Mouse (Mus musculus) adrenal gland, adult 18-20 months (tissue): ENCODE data around the gene Klra7. TPM values are rescaled to one million over a fixed set of nuclear protein-coding genes. Genes with fewer than 3 reads are reported as not detected.
"Not testable (repeated sequence)": the region's sequence is repeated elsewhere in the genome, so short reads cannot be mapped to it uniquely, and the experiment has no call there.

Source experiments
- DNase-seq, 2 experiments: peaks; one replicate each; pipeline ENCODE4 v3.0.0; 2021 to 2022; ENCODE audit warnings: low spot score in 2 of 2
- long read RNA-seq, 2 experiments: library from polyadenylated mRNA; stranded (forward); transcript quantifications; one replicate each; pipeline ENCODE4 v2.0.0; 2021
- total RNA-seq, 2 experiments: library from RNA; stranded (reverse); gene quantifications; 1 replicate in 1 of 2; 2 replicates in 1 of 2; pipeline ENCODE4 v1.2.3; 2021

Gene Klra7
- not detected for total RNA-seq
- long read RNA-seq, experiment 1 = 0 reads
- long read RNA-seq, experiment 2 = 0 reads

DNA sequence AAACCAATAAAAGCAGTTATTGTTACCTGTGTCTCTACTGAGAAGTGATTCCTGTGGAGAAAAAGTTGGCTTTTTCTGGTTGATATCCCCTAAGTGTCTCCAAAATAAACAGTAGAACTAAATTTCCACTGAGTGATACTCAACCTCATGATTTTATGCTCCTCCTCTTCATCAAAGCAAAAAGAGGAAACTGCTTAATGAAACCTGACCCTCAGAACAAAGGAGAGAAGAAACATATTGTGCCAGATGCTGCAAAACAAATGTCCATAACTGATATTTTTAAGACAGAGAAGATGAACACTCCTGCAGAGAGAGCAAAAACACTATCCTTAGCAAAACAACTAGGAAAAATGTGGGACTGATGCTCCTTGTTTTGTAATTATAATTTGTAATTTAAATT, at the start of gene Klra7:
Gene Klra7 (minus strand): TSS at position 101 of the 400 bp plus-strand sequence.
- DNase-seq = no peak

DNA sequence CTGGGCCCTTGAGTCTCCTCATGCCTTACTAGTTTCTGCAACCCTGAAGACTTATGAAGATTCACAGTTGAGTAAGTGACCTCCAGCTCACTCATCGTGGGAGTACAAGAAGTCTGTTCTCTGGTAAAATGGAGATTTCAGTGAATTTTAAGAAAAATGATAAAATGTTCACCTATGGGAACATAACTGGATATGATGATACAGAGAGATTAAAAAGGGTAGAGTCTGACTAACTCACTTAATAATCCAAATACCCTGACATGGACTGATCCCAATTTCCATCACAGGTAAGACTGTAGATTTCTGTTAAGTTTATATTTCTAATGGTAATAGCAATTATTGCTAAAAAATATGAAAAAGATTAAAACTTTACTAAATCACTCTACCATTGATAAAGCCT, 48.7 kb upstream of the Klra7 start, which contains the start of gene Klra10:
Gene Klra10 (minus strand): TSS at position 101 of the 400 bp plus-strand sequence.
- not testable (repeated sequence) for DNase-seq

DNA sequence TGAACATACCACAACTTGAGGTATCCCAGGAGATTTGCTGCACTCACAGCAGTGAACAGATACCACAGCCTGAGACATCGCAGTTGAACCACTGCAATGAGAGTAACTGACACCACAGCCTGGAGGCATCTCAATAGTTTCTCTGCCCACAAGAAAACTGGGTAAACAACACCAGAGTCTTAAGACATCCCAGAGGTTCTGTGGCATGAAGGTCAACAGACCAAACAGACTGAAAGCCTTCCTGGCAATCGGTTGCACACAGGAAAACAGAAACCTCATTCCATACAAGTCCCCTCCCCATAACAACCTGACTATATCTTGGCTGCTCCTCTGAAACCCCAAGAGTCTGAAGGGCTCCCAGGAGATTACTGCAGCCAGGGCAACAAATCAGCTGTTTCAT, 22.2 kb upstream of the Klra7 start:
- no peak for DNase-seq

DNA sequence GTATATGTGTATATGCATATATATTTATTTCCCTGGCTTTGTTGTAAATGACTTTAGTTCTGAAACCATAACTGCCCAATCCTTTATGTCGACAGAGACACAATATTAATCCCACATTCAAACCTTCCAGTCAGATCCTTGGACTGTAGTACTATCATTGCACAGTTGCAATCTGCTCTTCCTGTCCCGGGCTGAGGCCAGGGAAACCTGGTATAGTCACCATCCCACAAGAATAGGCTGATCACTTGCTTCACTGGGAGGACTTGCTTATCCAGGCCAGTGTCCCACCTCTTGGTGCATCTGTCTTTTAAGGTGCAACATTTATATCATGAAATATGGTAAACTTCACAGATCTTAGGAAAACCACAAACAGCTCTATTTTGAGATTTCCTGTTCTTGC, 4.4 kb upstream of the Klra7 start:
- no peak for DNase-seq

DNA sequence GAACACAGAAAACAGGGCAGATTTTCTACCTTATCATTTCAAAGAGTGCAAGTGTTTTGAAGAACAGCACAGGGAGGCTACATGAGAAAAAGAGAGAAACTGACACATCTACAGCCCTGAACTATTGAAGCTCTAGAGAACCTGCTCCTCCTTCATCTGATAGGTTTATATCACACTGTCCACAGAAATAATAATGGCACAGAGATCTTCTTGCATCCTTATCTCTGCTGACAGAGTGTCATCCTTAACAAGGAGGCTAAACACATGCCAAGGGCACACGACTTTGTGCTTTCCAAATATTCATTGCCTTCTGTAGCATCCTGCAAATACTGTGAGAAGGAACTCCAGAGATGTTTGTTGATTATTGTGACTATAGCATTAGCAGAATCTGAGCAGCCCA, 3.5 kb upstream of the Klra7 start:
- no peak for DNase-seq

DNA sequence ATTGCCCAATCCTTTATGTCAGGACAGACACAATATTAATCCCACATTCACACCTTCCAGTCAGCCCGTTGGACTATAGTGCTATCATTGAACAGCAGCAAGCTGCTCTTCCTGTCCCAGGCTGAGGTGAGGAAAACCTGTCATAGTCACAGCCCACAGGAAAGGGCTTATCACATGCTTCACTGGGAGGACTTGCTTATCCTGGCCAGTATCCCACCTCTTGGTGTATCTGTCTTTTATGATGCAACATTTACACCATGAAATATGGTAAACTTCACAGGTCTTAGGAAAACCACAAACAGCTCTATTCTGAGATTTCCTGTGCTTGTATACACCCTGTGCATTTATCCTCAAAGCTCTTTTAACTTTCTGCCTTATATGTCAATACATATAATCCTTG, 35.7 kb downstream of the Klra7 start:
- DNase-seq = not testable (repeated sequence)

DNA sequence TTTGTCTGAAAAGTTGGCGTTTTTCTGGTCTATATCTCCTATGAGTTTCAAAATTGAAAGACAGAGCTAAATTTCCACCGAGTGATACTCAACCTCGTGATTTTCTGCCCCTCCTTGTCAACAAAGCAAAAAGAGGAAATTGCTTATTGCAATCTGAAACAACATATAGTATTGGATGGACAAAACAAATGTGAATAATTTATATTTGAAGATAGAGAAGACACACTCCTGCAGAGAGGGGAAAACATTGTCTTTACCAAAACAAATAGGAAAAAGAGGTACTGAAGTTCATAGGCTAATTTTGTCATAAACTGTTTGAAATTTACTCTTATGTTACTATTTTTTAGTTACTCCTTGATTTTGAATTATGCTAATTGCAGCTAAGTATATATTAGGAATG, 40.1 kb downstream of the Klra7 start, which contains the start of gene Klra9:
Gene Klra9 (minus strand): TSS at position 101 of the 400 bp plus-strand sequence.
- DNase-seq = not testable (repeated sequence)

Other genes with a start within 250 kb of the Klra7 start
- gene Klra6, start 206.4 kb downstream of the Klra7 start, total RNA-seq = not detected
- gene Klra4, start 166.1 kb downstream of the Klra7 start, total RNA-seq = under 1 TPM in 1 of 2 experiments, not detected in 1; 0.22 TPM
- gene Klra8, start 103.4 kb downstream of the Klra7 start, total RNA-seq = under 1 TPM in 1 of 2 experiments, not detected in 1; 0.33 TPM
- under 1 TPM in 1 of 2 experiments, not detected in 1; 0.35 TPM for gene Klra9, start 40.2 kb downstream of the Klra7 start, total RNA-seq
- not detected for gene Klra10, start 48.6 kb upstream of the Klra7 start, total RNA-seq
- not detected for gene Klra3, start 104.3 kb upstream of the Klra7 start, total RNA-seq
- gene Klra1, start 153.6 kb upstream of the Klra7 start, total RNA-seq = not detected